Mouse (Mus musculus) bone marrow macrophage, adult 2 months (primary cell): Measurements from ENCODE around the gene Ccdc6. TPM values are rescaled to one million over a fixed set of nuclear protein-coding genes. Genes with fewer than 3 reads are reported as not detected.

ENCODE experiments used
- H3K27ac ChIP-seq: 2 replicates; pipeline ENCODE4 v1.5.1; 2012; ENCODE audit warnings: low read depth, low read length; ENCODE audit not compliant: insufficient read depth
- H3K4me1 ChIP-seq: 2 replicates; pipeline ENCODE4 v1.6.1; 2012; ENCODE audit warnings: low read length; ENCODE audit not compliant: control insufficient read depth, insufficient read depth
- H3K4me3 ChIP-seq: 2 replicates; pipeline ENCODE4 v1.5.1; 2012; ENCODE audit warnings: mild to moderate bottlenecking, low read length, moderate library complexity; ENCODE audit not compliant: insufficient read depth
- CTCF ChIP-seq: IDR thresholded peaks from 2 replicates; pipeline ENCODE4 v1.5.1; 2012; ENCODE audit warnings: low read depth, mild to moderate bottlenecking, low read length, moderate library complexity
- POLR2A ChIP-seq: IDR thresholded peaks from 2 replicates; pipeline ENCODE4 v1.6.1; 2012; ENCODE audit warnings: mild to moderate bottlenecking, low read depth, low read length, borderline replicate concordance
- polyA plus RNA-seq: library from polyadenylated mRNA; stranded (reverse); fragments of >200 nt; gene quantifications from 2 replicates; pipeline ENCODE4 v1.2.4, GENCODE M21; 2012; ENCODE audit not compliant: missing spikeins, insufficient read depth, insufficient read length

Ccdc6 gene
- 30.5 and 33.8 TPM in 2 replicates for polyA plus RNA-seq

DNA sequence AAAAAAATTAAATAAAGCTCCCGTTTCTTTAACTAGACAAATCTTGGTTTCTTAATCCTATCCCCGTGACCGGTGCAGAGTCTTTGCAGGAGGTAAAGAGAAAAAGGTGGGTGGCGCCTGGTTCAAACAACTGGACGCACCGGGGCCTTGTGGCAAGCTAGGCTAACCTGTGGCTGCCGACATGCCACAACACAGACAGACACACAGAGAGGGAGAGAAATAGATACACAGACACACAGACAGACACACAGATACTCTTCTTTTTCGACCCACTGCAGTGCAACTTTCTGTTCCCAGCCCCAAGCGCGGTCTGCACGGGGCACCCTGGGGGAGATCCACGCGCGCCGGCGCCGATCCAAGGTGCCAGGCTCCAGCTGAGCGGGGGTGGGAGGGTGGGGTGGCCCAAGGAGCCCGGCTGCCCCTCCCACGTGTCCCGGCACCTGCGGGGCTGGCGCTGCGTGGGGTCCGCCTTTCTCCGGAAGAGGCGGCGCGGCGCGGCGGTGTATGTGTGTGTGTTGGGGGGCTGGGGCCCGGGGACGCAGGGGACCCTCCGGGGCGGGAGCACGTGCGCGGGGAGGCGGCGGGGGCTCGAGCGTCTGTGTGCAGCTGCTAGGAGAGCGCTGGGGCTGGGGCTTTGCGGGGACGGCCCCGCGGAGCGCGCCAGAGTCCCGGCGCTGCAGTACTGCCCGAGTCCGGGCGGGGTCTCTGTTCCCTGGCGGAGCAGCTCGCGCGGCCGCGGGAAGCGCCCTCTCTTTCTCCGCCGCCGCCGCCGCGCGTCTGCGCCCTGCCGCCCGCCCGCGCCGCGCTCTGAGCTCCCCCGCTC is at the start of gene Ccdc6:
Gene Ccdc6 (plus strand): TSS at position 756 of the 823 bp plus-strand sequence.
- Histone ChIP-seq H3K27ac (peak within 1 kb of the TSS; percentile 81), H3K4me1 (peaks cover 14% of the 10 kb centered on the region), H3K4me3 (peak within 1 kb of the TSS; percentile 99)
- TF ChIP-seq CTCF (peak; percentile 31; the same call in 1 of the 2 replicates), POLR2A (no peak)

DNA sequence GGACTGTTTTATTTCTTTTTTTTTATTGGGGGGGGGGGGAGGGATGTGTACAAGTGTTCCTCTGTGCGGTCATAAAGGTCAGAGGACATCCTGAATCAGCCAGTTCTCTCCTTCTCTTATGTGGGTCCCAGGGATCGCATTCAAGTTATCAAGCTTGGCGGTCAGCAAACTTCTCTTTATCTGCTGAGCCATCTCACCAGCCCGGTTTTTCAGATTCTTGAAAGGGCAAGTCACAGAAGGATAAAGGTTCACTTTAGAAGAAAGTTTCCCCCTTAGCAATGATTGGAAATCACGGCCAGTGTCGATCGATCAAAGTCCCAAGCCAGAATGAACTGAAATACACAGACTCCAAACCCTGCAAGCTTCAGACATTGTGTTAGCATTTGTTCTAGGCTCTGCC is 47.1 kb upstream of the Ccdc6 start:
- no peak overlapping the region for H3K4me3 ChIP-seq

GRCm38 (mm10) chr10:70055291-70055690 is 41.6 kb upstream of the Ccdc6 start:
- Histone ChIP-seq H3K4me1 (no peaks in the 10 kb centered on the region), H3K27ac (no peak overlapping the region), H3K4me3 (no peak overlapping the region)
- TF ChIP-seq POLR2A (no peak), CTCF (no peak)

More for the DNA sequence above, 47.1 kb upstream of the Ccdc6 start:
- Histone ChIP-seq H3K27ac (no peak overlapping the region), H3K4me1 (no peaks in the 10 kb centered on the region)
- TF ChIP-seq CTCF: no peak
- no peak for TF ChIP-seq POLR2A

DNA sequence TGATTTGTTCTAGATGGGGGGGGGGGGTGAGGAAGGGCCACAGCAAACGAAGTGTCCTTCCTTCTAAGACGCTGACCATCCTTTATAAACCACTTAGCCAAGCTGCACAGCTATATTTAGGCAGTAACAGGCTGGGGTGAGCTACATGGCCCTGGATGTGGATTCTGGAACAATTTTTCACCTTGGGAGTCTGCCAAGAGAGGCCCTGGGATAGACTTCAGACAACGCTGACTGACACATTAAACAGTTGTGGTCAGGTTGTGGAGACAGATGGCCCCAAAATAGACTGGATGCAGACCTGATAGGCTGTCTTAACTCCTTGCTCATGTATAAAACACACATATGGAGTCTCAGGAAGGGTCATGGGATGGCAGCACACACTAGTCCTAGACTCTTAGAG is 39.9 kb upstream of the Ccdc6 start:
- no peak overlapping the region for H3K27ac ChIP-seq
- TF ChIP-seq POLR2A (no peak), CTCF (no peak)
- no peak overlapping the region for H3K4me3 ChIP-seq
- no peaks in the 10 kb centered on the region for H3K4me1 ChIP-seq

GRCm38 (mm10) chr10:70060021-70060688 is 36.8 kb upstream of the Ccdc6 start:
- H3K4me3 ChIP-seq: no peak overlapping the region
- no peaks in the 10 kb centered on the region for H3K4me1 ChIP-seq
- TF ChIP-seq POLR2A (no peak), CTCF (no peak)
- H3K27ac ChIP-seq: no peak overlapping the region

DNA sequence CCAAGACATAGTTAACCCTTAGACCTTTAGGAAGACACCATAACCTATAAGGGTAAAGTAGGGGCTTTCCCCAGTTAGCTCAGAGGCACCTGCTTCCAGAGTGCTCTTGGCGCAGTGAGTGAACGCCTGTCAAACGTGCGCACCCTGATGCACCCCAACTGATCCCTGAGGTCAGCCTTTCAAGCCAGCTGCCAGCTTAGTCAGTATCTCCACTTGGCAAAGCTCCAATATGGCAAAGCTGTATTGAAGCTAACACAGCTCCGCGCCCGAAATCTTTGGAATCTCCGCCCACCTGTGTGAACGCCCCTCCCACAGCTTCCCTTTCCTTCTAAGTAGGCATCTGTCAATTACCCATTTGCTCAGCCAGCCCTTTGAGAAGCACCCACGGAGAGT is 36.2 kb upstream of the Ccdc6 start:
- no peak overlapping the region for H3K27ac ChIP-seq
- H3K4me3 ChIP-seq: no peak overlapping the region
- TF ChIP-seq CTCF (no peak), POLR2A (no peak)
- H3K4me1 ChIP-seq: no peaks in the 10 kb centered on the region

GRCm38 (mm10) chr10:70063881-70064555 is 32.9 kb upstream of the Ccdc6 start:
- no peaks in the 10 kb centered on the region for H3K4me1 ChIP-seq
- TF ChIP-seq CTCF (no peak), POLR2A (no peak)
- H3K27ac ChIP-seq: no peak overlapping the region
- H3K4me3 ChIP-seq: no peak overlapping the region

DNA sequence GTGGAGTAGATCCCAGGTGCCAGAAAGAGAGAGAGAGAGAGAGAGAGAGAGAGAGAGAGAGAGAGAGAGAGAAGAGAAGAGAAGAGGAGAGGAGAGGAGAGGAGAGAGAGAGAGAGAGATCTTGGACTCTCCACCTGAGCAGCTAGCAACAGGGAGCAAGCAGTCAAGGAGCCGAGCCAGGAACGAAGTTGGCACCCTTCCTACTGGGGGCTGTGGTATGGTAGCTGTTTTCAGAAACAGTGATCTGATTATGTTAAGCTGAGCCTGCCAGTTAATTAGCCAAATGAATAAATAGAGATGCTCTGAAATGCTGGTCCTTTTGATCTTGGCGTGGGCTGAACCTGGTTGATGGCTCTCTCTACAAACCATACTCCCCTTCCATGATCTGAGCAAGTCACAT is 31.7 kb upstream of the Ccdc6 start:
- no peak overlapping the region for H3K4me3 ChIP-seq
- no peaks in the 10 kb centered on the region for H3K4me1 ChIP-seq
- no peak overlapping the region for H3K27ac ChIP-seq
- TF ChIP-seq CTCF: no peak
- TF ChIP-seq POLR2A: no peak

GRCm38 (mm10) chr10:70066497-70067168 is 30.3 kb upstream of the Ccdc6 start:
- Histone ChIP-seq H3K4me3 (no peak overlapping the region), H3K27ac (no peak overlapping the region), H3K4me1 (no peaks in the 10 kb centered on the region)
- TF ChIP-seq POLR2A: no peak
- no peak for TF ChIP-seq CTCF
